Mouse (Mus musculus): ENCODE measurements at regions not wholly inside any gene's neighbourhood (a gene's known extent, or its start where the extent isn't known, plus 50 kb on each side); places are given as distances from the start of the nearest gene placed in this dataset.

GRCm38 (mm10) chr4:58668368-58669153 lies 114.9 kb upstream of the Lpar1 start:
- TF ChIP-seq HCFC1 (IDR thresholded peaks at IDR 0.05; ENCODE audit: borderline replicate concordance, insufficient read depth, low read length) (no peak), ZNF384 (IDR thresholded peaks at IDR 0.05; ENCODE audit: low read depth, low read length) (no peak), CHD2 (IDR thresholded peaks at IDR 0.05; ENCODE audit: low read depth, low read length) (no peak)

Measured in ES-E14 (cell line).